Mouse (Mus musculus) B cell, adult 2 months (primary cell): ENCODE measurements around the gene Pkp3.

Source experiments
- DNase-seq, 2 experiments: peaks; one replicate each; pipeline ENCODE4 v3.0.0; 2022

The Pkp3 gene

DNA sequence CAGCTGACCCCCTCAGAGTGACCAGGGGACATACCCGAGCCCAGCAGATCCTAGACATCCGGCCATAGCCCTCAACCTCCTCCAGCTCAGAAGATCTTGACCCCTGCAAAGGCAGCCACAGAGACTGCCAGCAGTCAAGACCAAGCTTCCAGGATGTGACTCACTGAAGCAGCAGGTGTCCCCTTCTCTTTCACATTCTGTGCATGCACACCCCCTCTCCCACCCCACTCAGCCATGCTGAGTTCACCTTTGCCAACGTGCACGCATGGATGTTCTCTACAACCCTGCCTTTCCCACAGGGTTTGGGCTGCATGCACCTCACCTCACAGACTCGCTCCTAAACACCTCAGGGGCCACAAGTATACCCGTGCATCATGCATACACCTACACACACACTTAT, 18.0 kb downstream of the Pkp3 start:
- peak; percentile 15 to 30 for DNase-seq

GRCm38 (mm10) chr7:141096649-141097056, 18.6 kb downstream of the Pkp3 start:
- peak; percentile 84 to 88 for DNase-seq

DNA sequence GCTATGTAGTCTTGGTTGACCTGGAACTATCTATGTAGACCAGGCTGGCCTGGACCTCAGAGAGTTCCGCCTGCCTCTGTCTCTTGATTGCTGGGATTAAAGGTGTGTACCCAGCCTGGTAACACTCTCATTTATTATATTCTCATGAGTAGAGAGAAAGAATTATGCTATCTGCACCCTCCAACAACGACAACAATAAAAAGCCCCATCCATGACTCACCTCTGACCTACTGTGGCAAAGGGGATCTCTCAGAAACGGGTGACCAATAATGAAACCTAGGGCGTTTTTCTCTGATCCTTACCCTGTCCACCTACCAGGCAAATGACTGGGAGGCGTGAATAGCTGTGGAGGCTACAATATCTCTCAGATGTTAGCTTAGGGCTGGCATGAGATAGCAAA, 19.2 kb downstream of the Pkp3 start:
- DNase-seq, result no peak

DNA sequence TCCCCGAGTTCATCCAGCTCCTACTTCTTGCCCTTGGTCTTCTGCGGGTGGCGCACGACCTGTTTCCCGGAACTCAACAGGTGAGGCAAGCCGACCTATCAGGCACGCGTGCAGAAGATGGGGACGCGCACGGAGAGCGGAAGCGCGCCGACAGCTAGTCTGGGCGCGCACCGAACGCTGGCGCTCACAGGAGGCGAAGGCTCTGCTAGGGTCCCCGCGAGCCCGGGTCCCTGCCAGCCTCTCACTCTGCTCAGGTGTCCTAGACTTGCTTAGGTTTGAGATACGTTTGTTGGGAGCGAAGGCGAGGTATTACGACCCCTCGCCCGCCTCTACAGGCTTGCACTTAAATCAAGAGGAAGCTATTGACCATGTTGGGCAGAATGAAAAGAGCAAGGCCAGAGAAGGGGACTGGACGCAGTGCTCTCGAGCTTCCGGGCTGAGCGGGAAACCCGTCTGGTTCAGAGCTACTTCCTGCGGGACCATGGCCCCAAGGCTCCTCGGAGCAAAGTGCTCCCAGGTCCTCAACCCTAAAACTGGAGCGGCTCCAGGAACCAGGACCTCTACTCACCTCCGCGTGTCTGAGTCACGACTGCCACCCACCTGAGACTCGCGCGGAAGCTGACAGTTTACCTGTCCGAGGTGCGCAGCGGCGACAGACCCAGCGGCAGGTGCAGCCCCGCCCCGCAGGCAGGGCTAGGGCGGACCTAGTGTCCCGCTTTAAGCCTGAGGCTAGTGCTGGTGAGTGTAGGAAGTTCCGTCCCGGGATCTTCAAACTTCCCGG, 22.1 kb downstream of the Pkp3 start, which contains the start of gene Sigirr:
TSS of gene Sigirr (minus strand) at position 662 of the 781 bp plus-strand sequence.
- DNase-seq, result peak; percentile 68 to 69

DNA sequence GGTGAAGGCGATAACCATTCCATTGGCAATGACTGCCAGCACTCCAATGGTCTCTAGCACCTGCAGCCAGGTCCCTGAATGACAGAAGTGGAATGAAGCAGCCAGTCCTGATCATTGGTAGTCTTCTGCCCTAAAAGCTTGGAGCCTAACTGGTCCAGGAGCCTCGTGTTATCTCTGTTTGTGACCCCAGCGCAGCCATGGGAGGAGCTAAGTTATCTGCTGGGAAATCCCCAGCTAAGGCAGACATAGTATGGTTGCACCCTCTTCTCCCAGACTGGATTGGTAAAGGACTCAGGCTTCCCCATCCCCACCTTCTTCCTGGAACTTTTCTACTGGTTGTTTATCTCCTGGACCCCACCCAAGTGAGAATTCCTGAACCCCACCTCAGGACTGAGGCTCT, 25.1 kb downstream of the Pkp3 start:
- DNase-seq, result no peak

GRCm38 (mm10) chr7:141115874-141116273, 37.9 kb downstream of the Pkp3 start:
- DNase-seq, result no peak

GRCm38 (mm10) chr7:141117636-141118035, 39.6 kb downstream of the Pkp3 start, which contains the start of gene Ano9:
Gene Ano9 (minus strand): TSS chr7:141117806.
- no peak for DNase-seq

- DNase-seq, result no peak
These were observed 41.5 kb downstream of the Pkp3 start for GRCm38 (mm10) chr7:141119487-141119886.

GRCm38 (mm10) chr7:141120605-141121004, 42.6 kb downstream of the Pkp3 start:
- no peak for DNase-seq

- no peak for DNase-seq
These were observed 43.1 kb downstream of the Pkp3 start for GRCm38 (mm10) chr7:141121051-141121531.

DNA sequence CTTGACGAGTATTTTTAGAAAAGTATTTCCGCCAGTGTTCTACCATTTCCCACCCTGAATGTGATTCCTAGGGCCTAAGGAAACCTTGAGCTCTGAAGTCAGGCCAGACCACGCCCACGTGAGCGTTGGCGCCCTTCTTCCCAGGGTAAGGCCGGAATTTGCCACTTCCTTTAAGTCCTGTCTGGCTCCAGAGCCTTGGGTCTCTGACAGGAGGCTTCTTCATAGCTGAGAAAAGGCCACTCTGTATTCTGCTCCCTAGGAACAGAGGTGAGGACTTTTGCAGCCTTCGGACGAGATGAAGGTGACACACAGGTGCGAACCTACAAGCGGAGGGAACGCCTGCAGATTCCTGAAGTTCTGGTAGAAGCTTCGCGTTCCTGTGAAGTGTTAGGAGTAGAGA, 44.2 kb downstream of the Pkp3 start, which contains the start of gene Ptdss2:
TSS of gene Ptdss2 (plus strand) at position 138 of the 400 bp plus-strand sequence.
- no peak for DNase-seq

DNA sequence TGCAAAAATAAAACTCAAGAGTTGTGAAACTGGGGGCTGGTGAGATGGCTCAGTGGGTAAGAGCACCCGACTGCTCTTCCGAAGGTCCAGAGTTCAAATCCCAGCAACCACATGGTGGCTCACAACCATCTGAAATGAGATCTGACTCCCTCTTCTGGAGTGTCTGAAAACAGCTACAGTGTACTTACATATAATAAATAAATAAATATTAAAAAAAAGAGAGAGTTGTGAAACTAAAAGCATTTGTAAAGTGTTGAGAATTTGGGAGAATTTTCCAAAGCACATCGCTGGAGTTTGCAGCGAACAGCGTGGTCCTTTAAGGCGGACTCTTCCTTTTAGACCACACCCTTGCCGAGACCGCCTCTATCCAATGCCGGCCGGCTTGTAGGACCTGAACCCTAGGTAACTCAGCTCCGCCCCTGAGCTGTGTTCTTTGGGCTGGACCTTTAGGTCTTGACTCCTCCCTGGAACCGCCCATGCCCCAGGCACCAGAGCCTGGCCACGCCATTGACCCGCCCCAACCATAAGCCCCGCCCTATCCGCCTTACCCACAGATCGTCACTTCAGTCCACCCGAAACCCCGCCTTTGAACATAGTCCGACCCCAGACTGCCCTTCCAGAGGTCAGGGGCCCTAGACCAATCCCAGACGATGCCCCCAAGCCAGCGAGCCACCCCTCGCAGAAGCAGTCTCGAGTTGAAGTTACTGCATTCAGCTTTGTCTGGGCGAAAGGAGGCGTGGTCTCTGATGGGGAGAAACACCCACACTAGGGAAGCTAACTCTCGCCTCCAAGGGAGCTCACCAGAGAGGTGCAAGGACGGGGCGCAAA, 44.9 kb downstream of the Pkp3 start:
- peak; percentile 97 to 98 for DNase-seq

GRCm38 (mm10) chr7:141123517-141123856, 45.5 kb downstream of the Pkp3 start:
- no peak for DNase-seq

DNA sequence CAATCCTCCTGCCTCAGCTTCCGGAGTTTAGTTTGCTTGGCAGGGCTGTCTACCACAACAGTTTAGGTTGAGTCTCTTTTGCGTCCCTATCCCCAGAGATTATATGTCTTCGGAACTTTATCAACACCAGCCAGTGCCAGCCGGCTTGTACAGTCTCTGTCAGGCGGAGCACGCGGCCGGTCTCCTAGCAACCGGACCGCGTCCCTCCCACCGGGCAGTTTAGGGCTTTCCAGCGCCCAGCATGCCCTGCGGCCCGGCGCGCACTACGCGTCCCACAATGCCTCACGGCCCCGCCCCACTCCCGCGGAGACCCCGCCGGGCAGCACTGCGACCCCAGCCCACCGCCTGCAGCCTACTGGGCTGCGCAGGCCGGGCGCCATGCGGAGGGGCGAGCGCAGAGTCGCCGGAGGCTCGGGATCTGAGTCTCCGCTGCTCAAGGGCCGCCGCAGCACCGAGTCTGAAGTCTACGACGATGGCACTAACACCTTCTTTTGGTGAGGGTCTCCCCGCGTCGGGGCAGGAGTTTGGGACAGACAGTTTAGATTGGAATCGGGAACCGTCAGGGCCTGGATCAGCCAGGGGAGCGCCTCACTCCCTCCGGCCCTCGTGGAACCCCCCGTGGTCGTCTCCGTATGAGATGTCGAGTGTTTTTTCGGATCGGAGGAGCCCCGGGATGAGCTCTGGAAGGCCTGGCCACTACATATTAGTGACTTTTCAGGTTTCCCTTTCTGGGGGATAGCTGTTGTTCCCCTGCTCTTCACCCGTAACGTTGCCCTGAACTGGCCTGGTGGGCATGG, 53.2 kb downstream of the Pkp3 start:
- DNase-seq, result peak; percentile 90

GRCm38 (mm10) chr7:141131904-141132755, 54.1 kb downstream of the Pkp3 start:
- no peak for DNase-seq
